Mouse (Mus musculus) MEL (cell line): ENCODE data around the gene Tmem102.

Experiments
- CTCF ChIP-seq, 3 experiments: IDR thresholded peaks in 2 of 3; conservative IDR thresholded peaks in 1 of 3; 2 replicates each; pipeline ENCODE4 v1.5.1; 2011 to 2012; ENCODE audit warnings: low read length in 3 of 3, low read depth in 2 of 3, mild to moderate bottlenecking in 2 of 3, improper control_type of control experiment in 1 of 3, inconsistent platforms in 1 of 3, mixed read lengths in 1 of 3, moderate library complexity in 1 of 3; ENCODE audit not compliant: control insufficient read depth in 1 of 3, insufficient read depth in 1 of 3, poor library complexity in 1 of 3, severe bottlenecking in 1 of 3
- MAFK ChIP-seq: IDR thresholded peaks from 2 replicates; pipeline ENCODE4 v1.6.1; 2011; ENCODE audit warnings: low read depth, mild to moderate bottlenecking, low read length, improper control_type of control experiment, borderline replicate concordance
- MAX ChIP-seq: IDR thresholded peaks from 2 replicates; pipeline ENCODE4 v1.6.1; 2011; ENCODE audit warnings: low read length, improper control_type of control experiment
- MEF2A ChIP-seq: IDR thresholded peaks from 2 replicates; pipeline ENCODE4 v1.6.1; 2014; ENCODE audit warnings: low read depth, mild to moderate bottlenecking, inconsistent platforms, low read length, improper control_type of control experiment; ENCODE audit not compliant: poor library complexity, insufficient replicate concordance, severe bottlenecking; ENCODE audit errors: extremely low read depth
- NELFE ChIP-seq: IDR thresholded peaks from 2 replicates; pipeline ENCODE4 v1.6.1; 2011; ENCODE audit warnings: low read depth, low read length, improper control_type of control experiment
- NRF1 ChIP-seq: IDR thresholded peaks from 2 replicates; pipeline ENCODE4 v1.6.1; 2014; ENCODE audit warnings: low read depth, mild to moderate bottlenecking, inconsistent platforms, low read length, improper control_type of control experiment, moderate library complexity; ENCODE audit not compliant: poor library complexity, insufficient read depth, severe bottlenecking
- POLR2A ChIP-seq, 2 experiments: IDR thresholded peaks; 2 replicates each; pipeline ENCODE4 v1.6.1; 2011 to 2012; ENCODE audit warnings: low read length in 2 of 2, mild to moderate bottlenecking in 2 of 2, control low read depth in 1 of 2, improper control_type of control experiment in 1 of 2, low read depth in 1 of 2, moderate library complexity in 1 of 2; ENCODE audit not compliant: control insufficient read depth in 1 of 2, insufficient read depth in 1 of 2, poor library complexity in 1 of 2
- POLR2AphosphoS2 ChIP-seq: IDR thresholded peaks from 2 replicates; pipeline ENCODE4 v1.6.1; 2011; ENCODE audit warnings: low read length, improper control_type of control experiment
- RCOR1 ChIP-seq: IDR thresholded peaks from 2 replicates; pipeline ENCODE4 v1.6.1; 2012; ENCODE audit warnings: low read depth, mild to moderate bottlenecking, inconsistent platforms, low read length, improper control_type of control experiment
- UBTF ChIP-seq: IDR thresholded peaks from 2 replicates; pipeline ENCODE4 v1.6.1; 2012; ENCODE audit warnings: low read depth, mild to moderate bottlenecking, inconsistent platforms, low read length, improper control_type of control experiment, moderate library complexity, borderline replicate concordance; ENCODE audit not compliant: insufficient read depth

DNA sequence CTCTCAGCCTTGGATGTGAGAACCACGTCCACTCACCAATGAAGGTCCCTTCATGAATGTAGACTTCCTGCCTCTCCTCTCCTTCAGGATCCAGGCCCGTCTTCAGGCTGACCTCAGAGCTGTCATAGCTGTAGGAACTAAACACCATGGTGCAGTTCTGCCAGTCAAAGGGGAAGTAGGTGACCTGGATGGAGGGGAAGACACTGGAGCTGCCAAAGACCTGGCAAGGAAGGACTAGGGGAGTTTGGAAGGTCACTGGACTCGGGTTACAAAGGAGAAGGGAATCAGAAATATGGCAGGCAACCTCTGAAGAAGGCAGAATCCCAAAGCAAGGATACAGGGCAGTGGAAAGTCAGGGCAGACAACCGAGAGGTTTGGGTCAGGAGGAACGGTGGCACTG is 12.0 kb downstream of the Tmem102 start:
- TF ChIP-seq UBTF (no peak), MAFK (no peak), POLR2A (IDR thresholded peaks at IDR 0.05; ENCODE audit: control insufficient read depth in 1 of 2, insufficient read depth in 1 of 2, low read depth in 1 of 2, low read length in 2 of 2, poor library complexity in 1 of 2) (no peak), NELFE (no peak), CTCF (IDR thresholded peaks at IDR 0.05 in 2 of 3, conservative IDR thresholded peaks at IDR 0.05 in 1 of 3; ENCODE audit: control insufficient read depth in 1 of 3, insufficient read depth in 1 of 3, low read depth in 2 of 3, low read length in 3 of 3, poor library complexity in 1 of 3, severe bottlenecking in 1 of 3) (no peak), NRF1 (no peak), RCOR1 (no peak), POLR2AphosphoS2 (no peak), MEF2A (no peak), MAX (no peak)
